Mouse (Mus musculus) limb, embryonic 12.5 days (tissue): ENCODE measurements at regions not wholly inside any gene's neighbourhood (a gene's known extent, or its start where the extent isn't known, plus 50 kb on each side); places are given as distances from the start of the nearest gene placed in this dataset.

Experiments
- ATAC-seq: fragments of 200-750 bp; cut with Nextera tagmentation; 2 replicates; pipeline ENCODE4 v1.8.0; 2017; ENCODE audit warnings: low read depth, moderate TSS enrichment; ENCODE audit not compliant: insufficient number of reproducible peaks, insufficient read depth, low FRiP score, low TSS enrichment
- H3K27ac ChIP-seq: fragments of 300-500 bp; sonication (generic); 2 replicates; pipeline ENCODE4 v1.5.1; 2016; ENCODE audit warnings: mild to moderate bottlenecking, moderate library complexity
- H3K27me3 ChIP-seq: fragments of 300-500 bp; sonication (generic); 2 replicates; pipeline ENCODE4 v1.6.1; 2016; ENCODE audit warnings: mild to moderate bottlenecking, moderate library complexity
- H3K36me3 ChIP-seq: fragments of 300-500 bp; sonication (generic); 2 replicates; pipeline ENCODE4 v1.6.1; 2016; ENCODE audit warnings: mild to moderate bottlenecking, moderate library complexity
- H3K4me1 ChIP-seq: fragments of 300-500 bp; sonication (generic); replicated peaks from 2 replicates; pipeline ENCODE4 v1.6.1; 2016
- H3K4me2 ChIP-seq: fragments of 300-500 bp; sonication (generic); 2 replicates; pipeline ENCODE4 v1.6.1; 2016; ENCODE audit warnings: mild to moderate bottlenecking, moderate library complexity
- H3K4me3 ChIP-seq: fragments of 300-500 bp; sonication (generic); replicated peaks from 2 replicates; pipeline ENCODE4 v1.5.1; 2016; ENCODE audit warnings: mild to moderate bottlenecking
- H3K9ac ChIP-seq: fragments of 300-500 bp; sonication (generic); replicated peaks from 2 replicates; pipeline ENCODE4 v1.6.1; 2016; ENCODE audit warnings: mild to moderate bottlenecking, moderate library complexity
- H3K9me3 ChIP-seq: fragments of 300-500 bp; sonication (generic); 2 replicates; pipeline ENCODE4 v1.6.1; 2016; ENCODE audit warnings: mild to moderate bottlenecking, moderate library complexity
- WGBS: fragments of 180-500 bp; shearing (Covaris S2); methylation state at CpG from one replicate; pipeline ENCODE4 v1.1.7; 2016; 5-methylcytosine and 5-hydroxymethylcytosine counted together

GRCm38 (mm10) chr7:116681268-116681667 lies 177.1 kb downstream of the Nucb2 start:
- Histone ChIP-seq H3K4me3 (no peak overlapping the region), H3K36me3 (no peaks in the 10 kb centered on the region), H3K4me1 (peaks cover 18% of the 10 kb centered on the region), H3K9me3 (no peaks in the 10 kb centered on the region), H3K27ac (no peak overlapping the region), H3K4me2 (peak overlapping the region; percentile 11; the same call in 1 of the 2 replicates), H3K27me3 (no peaks in the 10 kb centered on the region), H3K9ac (no peak overlapping the region)
- ATAC-seq: no peak
- WGBS: 6% methylated on average over 8 of the region's 8 CpGs

DNA sequence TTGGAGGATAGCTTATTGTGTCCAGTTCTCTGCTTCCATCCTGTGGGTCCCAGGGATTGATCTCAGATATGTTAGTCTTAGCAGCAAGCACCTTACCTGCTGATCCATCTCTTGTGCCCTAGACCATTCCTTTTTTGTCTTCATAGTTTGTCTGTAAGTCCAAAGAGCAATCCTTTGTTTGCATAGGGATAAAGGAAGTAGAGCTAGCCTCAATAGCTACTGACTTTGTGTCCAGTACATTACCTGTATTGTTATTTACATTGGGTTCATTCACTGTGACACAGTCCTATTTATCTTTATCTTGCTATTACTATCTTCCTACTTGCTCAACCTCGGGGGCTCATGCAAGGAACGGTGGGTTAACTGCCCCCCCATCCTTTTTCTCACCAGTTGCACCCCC lies 196.2 kb downstream of the Nucb2 start:
- H3K4me3 ChIP-seq: no peak overlapping the region
- H3K27me3 ChIP-seq: peaks cover 3% of the 10 kb centered on the region; the same call in 1 of the 2 replicates
- H3K4me2 ChIP-seq: no peak overlapping the region
- no peaks in the 10 kb centered on the region; the same call in 1 of the 2 replicates for H3K4me1 ChIP-seq
- H3K27ac ChIP-seq: no peak overlapping the region
- H3K9ac ChIP-seq: no peak overlapping the region
- no peaks in the 10 kb centered on the region for H3K36me3 ChIP-seq
- WGBS: 85% methylated on average over 2 of the region's 2 CpGs
- H3K9me3 ChIP-seq: peaks cover 2% of the 10 kb centered on the region
- no peak for ATAC-seq

DNA sequence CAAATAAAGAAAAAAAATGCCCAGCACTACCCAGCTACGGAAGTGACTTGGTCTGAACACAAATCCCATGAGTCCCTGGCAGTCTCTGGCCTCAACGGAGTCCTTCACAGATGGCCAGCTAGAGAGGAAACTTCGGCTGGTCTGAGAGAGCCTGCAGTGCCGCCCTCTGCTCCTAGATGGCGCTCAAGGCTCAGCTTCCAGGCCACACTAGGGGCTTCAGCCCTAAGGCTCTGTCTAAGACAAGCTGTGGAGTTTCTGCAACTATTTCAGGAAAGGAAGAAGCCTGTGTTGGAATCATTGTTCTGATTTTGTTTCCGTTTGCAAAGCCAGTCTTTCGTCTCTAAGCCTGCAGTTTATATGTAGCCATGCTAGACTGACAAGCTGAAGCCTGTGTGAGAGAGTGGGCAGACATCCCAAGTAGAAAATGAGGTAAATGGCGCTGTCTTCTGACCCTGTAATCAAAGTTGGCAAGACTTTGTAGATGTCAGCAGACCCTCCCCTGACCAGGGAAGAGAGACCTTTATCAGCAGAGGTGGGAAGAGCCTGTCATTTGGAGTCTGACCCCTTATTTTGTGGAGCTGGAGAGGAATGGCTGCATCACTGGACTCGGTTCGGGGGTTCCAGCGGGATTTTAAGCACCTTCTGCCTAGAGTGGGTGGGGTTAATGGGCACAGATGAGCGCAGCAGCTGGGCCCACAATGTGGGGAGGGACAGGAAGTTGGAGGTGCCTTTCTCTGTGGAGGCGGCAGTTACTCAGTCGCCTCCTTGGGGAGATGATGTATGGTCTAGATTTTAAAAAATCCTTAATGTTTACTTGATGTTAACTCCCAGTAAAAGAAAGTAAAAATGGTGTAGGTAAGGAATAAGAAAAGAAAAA lies 197.5 kb downstream of the Nucb2 start:
- no peaks in the 10 kb centered on the region for H3K36me3 ChIP-seq
- no peaks in the 10 kb centered on the region; the same call in 1 of the 2 replicates for H3K4me1 ChIP-seq
- H3K4me2 ChIP-seq: no peak overlapping the region
- H3K9ac ChIP-seq: no peak overlapping the region
- ATAC-seq: no peak; the same call in 1 of the 2 replicates
- H3K27me3 ChIP-seq: peaks cover 3% of the 10 kb centered on the region; the same call in 1 of the 2 replicates
- H3K27ac ChIP-seq: no peak overlapping the region
- peaks cover 10% of the 10 kb centered on the region for H3K9me3 ChIP-seq
- no peak overlapping the region for H3K4me3 ChIP-seq
- WGBS: 42% methylated on average over 14 of the region's 14 CpGs

DNA sequence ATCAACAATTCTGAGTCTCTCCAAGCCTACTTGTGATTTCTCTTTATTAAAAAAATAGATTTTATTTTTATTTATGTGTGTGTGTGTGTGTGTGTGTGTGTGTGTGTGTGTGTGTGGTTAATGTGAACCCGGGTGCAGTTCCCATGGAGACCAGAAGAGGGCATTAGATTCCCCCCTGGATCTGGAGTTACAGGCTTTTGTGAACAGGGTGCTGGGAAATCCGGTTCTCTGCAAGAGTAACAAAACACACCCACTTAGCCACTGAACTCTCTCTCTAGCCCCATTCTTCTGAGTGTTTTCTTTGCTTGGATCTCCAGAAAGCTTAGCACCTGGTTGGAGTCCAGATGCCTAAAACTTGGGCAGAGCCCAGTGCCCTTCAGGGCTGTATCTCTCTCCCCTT lies 198.4 kb downstream of the Nucb2 start:
- no peaks in the 10 kb centered on the region; the same call in 1 of the 2 replicates for H3K4me1 ChIP-seq
- no peak overlapping the region for H3K9ac ChIP-seq
- H3K4me2 ChIP-seq: no peak overlapping the region
- peaks cover 10% of the 10 kb centered on the region for H3K9me3 ChIP-seq
- H3K36me3 ChIP-seq: no peaks in the 10 kb centered on the region
- peaks cover 3% of the 10 kb centered on the region; the same call in 1 of the 2 replicates for H3K27me3 ChIP-seq
- no peak for ATAC-seq
- H3K4me3 ChIP-seq: no peak overlapping the region
- no peak overlapping the region for H3K27ac ChIP-seq
- WGBS: 75% methylated on average over 2 of the region's 2 CpGs

DNA sequence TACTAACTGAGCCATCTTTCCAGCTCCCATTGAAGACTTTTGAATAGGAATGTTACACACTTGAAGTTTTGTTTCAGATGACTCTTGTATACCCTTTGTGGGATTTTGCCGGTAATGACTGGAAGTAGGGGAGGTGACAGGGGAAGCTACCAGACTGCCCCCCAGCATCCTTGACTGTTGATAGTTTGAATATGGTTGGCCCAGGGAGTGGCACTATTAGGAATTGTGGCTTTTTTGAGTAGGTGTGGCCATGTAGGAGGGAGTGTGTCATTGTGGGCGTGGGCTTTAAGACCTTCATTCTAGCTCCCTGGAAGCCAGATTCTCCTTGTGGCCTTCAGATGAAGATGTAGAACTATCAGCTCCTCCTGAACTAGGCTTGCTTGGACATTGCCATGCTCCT lies 207.4 kb downstream of the Nucb2 start:
- Histone ChIP-seq H3K4me3 (no peak overlapping the region), H3K9me3 (no peaks in the 10 kb centered on the region), H3K27me3 (no peaks in the 10 kb centered on the region), H3K27ac (no peak overlapping the region), H3K4me2 (no peak overlapping the region), H3K9ac (no peak overlapping the region), H3K36me3 (no peaks in the 10 kb centered on the region), H3K4me1 (no peaks in the 10 kb centered on the region)
- no peak for ATAC-seq
- 88% methylated on average over 2 of the region's 2 CpGs for WGBS

- Histone ChIP-seq H3K36me3 (no peaks in the 10 kb centered on the region), H3K9ac (no peak overlapping the region), H3K4me3 (no peak overlapping the region), H3K27ac (no peak overlapping the region), H3K4me2 (no peak overlapping the region), H3K27me3 (no peaks in the 10 kb centered on the region), H3K4me1 (no peaks in the 10 kb centered on the region), H3K9me3 (no peaks in the 10 kb centered on the region)
- WGBS: 86% methylated on average over 8 of the region's 8 CpGs
- ATAC-seq: no peak
Observed at GRCm38 (mm10) chr7:116713200-116713599, 209.0 kb downstream of the Nucb2 start.

DNA sequence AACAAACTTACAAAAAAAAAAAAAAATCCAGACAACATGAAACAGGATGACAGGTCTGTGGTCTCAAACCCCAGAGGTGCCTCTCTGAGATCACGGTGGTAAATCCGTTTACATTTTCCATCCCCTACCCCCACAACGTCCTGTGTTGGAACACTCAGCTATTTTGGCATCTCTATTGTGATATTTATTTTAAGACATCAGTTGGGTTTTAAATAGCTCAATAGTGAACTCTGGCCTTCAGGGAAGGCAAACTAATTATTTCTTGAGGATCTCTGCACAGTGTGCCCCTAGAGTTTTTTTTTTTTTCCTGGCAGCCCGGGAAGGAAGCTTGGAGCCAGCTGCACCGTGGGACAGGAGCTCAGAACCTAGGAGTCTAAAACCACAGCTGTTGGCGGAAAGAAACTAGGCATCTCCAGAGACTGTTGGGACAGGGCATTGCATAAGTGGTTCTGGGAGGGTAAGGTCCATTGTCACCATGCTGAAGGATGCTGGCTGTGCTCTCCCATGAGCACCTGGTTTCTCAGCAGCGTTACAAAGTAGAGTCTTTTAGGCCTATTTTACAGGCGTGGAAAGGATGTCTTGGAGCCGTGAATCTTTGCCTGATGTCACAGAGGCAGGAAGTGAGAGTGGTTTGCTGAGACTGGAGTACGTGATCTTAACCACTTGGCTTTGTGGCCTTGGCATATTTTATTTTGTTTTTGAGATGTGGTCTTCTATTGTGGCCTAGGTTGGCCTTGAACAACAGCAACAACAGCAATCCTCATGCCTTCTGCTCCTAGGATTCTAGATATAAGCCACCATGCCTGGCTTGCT lies 211.3 kb downstream of the Nucb2 start:
- Histone ChIP-seq H3K36me3 (no peaks in the 10 kb centered on the region), H3K9ac (no peak overlapping the region), H3K27me3 (no peaks in the 10 kb centered on the region), H3K4me2 (no peak overlapping the region), H3K9me3 (no peaks in the 10 kb centered on the region), H3K4me3 (no peak overlapping the region), H3K4me1 (no peaks in the 10 kb centered on the region), H3K27ac (no peak overlapping the region)
- WGBS: 61% methylated on average over 10 of the region's 10 CpGs
- no peak for ATAC-seq

DNA sequence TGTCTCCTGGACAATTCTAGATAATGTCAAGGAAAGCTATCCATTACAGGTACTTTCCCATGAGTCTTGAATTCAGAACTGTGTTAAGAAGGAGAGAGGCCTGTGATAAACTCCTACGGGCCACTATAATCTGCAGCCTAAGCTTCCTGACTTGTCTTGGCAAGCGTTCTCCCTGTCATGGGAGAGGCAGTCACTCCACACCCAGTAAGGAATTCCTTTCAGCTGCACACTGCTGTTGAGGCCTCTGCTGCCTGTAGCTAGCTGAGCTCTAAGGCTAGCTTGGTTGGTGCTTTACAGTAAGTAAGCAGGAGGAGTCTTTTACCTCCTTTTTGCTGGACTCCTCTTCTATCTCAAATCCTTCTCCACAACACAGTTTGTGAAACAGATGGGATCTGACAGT lies 224.2 kb downstream of the Nucb2 start:
- H3K9me3 ChIP-seq: no peaks in the 10 kb centered on the region
- no peak overlapping the region for H3K4me2 ChIP-seq
- 46% methylated on average over 2 of the region's 2 CpGs for WGBS
- H3K27ac ChIP-seq: no peak overlapping the region
- H3K4me1 ChIP-seq: peaks cover 20% of the 10 kb centered on the region
- no peaks in the 10 kb centered on the region for H3K27me3 ChIP-seq
- no peaks in the 10 kb centered on the region for H3K36me3 ChIP-seq
- no peak for ATAC-seq
- H3K9ac ChIP-seq: no peak overlapping the region
- H3K4me3 ChIP-seq: no peak overlapping the region

GRCm38 (mm10) chr7:116729795-116730194 lies 225.6 kb downstream of the Nucb2 start:
- no peaks in the 10 kb centered on the region for H3K36me3 ChIP-seq
- 0 out of 2 replicates have a peak, but pooled peaks have one; percentile 42 for ATAC-seq
- no peak overlapping the region for H3K9ac ChIP-seq
- no peaks in the 10 kb centered on the region for H3K27me3 ChIP-seq
- no peak overlapping the region for H3K4me2 ChIP-seq
- H3K27ac ChIP-seq: no peak overlapping the region
- peaks cover 20% of the 10 kb centered on the region for H3K4me1 ChIP-seq
- WGBS: 14% methylated on average over 4 of the region's 4 CpGs
- H3K4me3 ChIP-seq: no peak overlapping the region
- H3K9me3 ChIP-seq: no peaks in the 10 kb centered on the region

DNA sequence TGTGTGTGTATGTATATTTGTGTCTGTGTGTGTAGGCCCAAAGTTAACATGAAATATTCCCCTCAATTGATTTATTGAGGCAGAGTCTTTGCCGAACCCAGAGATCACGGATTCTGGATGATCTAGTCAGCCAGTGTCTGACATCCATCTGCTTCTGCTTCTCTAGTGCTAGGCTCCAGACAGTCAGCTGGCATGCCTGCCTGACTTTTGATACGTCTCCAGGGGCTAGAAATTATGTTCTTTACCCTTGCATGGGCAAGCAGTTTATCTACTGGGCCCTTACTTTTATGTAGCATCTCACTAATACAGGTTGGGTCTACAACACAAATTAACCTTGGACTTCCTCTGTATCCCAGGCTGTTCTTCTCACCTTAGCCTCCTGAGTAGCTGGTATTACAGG lies 231.5 kb downstream of the Nucb2 start:
- WGBS: 72% methylated on average over 3 of the region's 3 CpGs
- no peaks in the 10 kb centered on the region for H3K9me3 ChIP-seq
- no peak overlapping the region for H3K4me2 ChIP-seq
- H3K36me3 ChIP-seq: no peaks in the 10 kb centered on the region
- H3K9ac ChIP-seq: no peak overlapping the region
- no peaks in the 10 kb centered on the region for H3K4me1 ChIP-seq
- ATAC-seq: no peak
- no peak overlapping the region for H3K27ac ChIP-seq
- no peak overlapping the region for H3K4me3 ChIP-seq
- no peaks in the 10 kb centered on the region for H3K27me3 ChIP-seq

DNA sequence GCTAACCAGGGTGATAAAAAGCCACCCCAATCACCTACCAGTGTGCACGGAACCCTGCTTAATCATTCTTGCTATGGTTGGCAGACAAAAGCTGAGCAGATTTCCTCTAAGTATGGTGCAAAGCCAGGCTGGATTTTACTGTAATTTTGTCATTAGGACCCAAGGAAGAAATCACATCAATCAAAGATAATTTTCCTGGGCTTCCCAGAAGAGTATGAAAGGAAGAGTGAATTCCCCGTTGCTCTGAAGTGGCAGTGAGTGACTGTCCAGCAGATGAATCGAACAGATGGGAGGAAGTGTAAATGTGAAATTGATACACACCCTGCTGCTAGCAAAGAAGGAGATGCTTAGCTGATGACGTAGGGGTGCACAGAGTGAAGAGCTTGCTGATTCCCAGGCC lies 232.2 kb downstream of the Nucb2 start:
- Histone ChIP-seq H3K9me3 (no peaks in the 10 kb centered on the region), H3K4me3 (no peak overlapping the region), H3K4me2 (no peak overlapping the region), H3K9ac (no peak overlapping the region), H3K27ac (no peak overlapping the region), H3K27me3 (no peaks in the 10 kb centered on the region), H3K36me3 (no peaks in the 10 kb centered on the region), H3K4me1 (no peaks in the 10 kb centered on the region)
- 62% methylated on average over 4 of the region's 4 CpGs for WGBS
- ATAC-seq: no peak
